Mouse (Mus musculus) embryonic facial prominence, embryonic 14.5 days (tissue): ENCODE measurements around the gene Krtap6-5. TPM values are rescaled to one million over a fixed set of nuclear protein-coding genes. Genes with fewer than 3 reads are reported as not detected.

ENCODE experiments used
- polyA plus RNA-seq: library from polyadenylated mRNA; unstranded; fragments of >200 nt; fragmentation: Nextera tagmentation; extraction: Ambion mirVana; gene quantifications from 2 replicates; pipeline ENCODE4 v1.2.1, GENCODE M21; 2014

The Krtap6-5 gene
- polyA plus RNA-seq, 1 experiment from 2014 or later, result not detected

Other genes starting within 250 kb of the Krtap6-5 start
- not detected in 2 replicates for gene Gm20741, start 235.7 kb downstream of the Krtap6-5 start, polyA plus RNA-seq
- not detected in 2 replicates for gene Krtap15, start 227.7 kb downstream of the Krtap6-5 start, polyA plus RNA-seq
- gene Krtap14, start 221.7 kb downstream of the Krtap6-5 start, polyA plus RNA-seq, result not detected in 2 replicates
- gene Krtap19-1, start 178.5 kb downstream of the Krtap6-5 start, polyA plus RNA-seq, result not detected in 2 replicates
- gene Krtap19-2, start 173.6 kb downstream of the Krtap6-5 start, polyA plus RNA-seq, result not detected in 2 replicates
- gene Krtap19-3, start 169.8 kb downstream of the Krtap6-5 start, polyA plus RNA-seq, result not detected in 2 replicates
- not detected in 2 replicates for gene Krtap19-4, start 162.8 kb downstream of the Krtap6-5 start, polyA plus RNA-seq
- gene Krtap19-5, start 151.4 kb downstream of the Krtap6-5 start, polyA plus RNA-seq, result not detected in 2 replicates
- not detected in 2 replicates for gene Krtap19-9b, start 115.6 kb downstream of the Krtap6-5 start, polyA plus RNA-seq
- not detected in 2 replicates for gene Krtap16-3, start 85.0 kb downstream of the Krtap6-5 start, polyA plus RNA-seq
- not detected in 2 replicates for gene Krtap22-2, start 37.1 kb downstream of the Krtap6-5 start, polyA plus RNA-seq
- gene Gm10229, start 32.6 kb downstream of the Krtap6-5 start, polyA plus RNA-seq, result 0.33 TPM in 1 of 2 replicates, not detected in the other
- not detected in 2 replicates for gene Krtap6-1, start 16.2 kb downstream of the Krtap6-5 start, polyA plus RNA-seq
- not detected in 2 replicates for gene Gm10228, start 6.4 kb downstream of the Krtap6-5 start, polyA plus RNA-seq
- not detected in 2 replicates for gene 1110025L11Rik, start 16.1 kb upstream of the Krtap6-5 start, polyA plus RNA-seq
- not detected in 2 replicates for gene Krtap6-3, start 36.1 kb upstream of the Krtap6-5 start, polyA plus RNA-seq
- not detected in 2 replicates for gene Gm6358, start 93.0 kb upstream of the Krtap6-5 start, polyA plus RNA-seq
- gene Gm10061, start 103.2 kb upstream of the Krtap6-5 start, polyA plus RNA-seq, result not detected in 2 replicates
- not detected in 2 replicates for gene Gm9789, start 110.1 kb upstream of the Krtap6-5 start, polyA plus RNA-seq
- gene Gm7735, start 121.6 kb upstream of the Krtap6-5 start, polyA plus RNA-seq, result not detected in 2 replicates
- not detected in 2 replicates for gene 1110057P08Rik, start 126.9 kb upstream of the Krtap6-5 start, polyA plus RNA-seq
- gene Krtap20-2, start 158.0 kb upstream of the Krtap6-5 start, polyA plus RNA-seq, result not detected in 2 replicates